In genomic region chr19:8567104-8567880, GRCm38 (mm10) we compare ENCODE assay signal across 9 mouse cellular contexts. TPM values are rescaled to one million over a fixed set of nuclear protein-coding genes. Genes with fewer than 3 reads are reported as not detected.
DNase-seq lines count a peak whose midpoint lies in the region; ATAC-seq lines count a peak whose summit lies in the region.
"Had no signal": no experiment of that assay in that cellular context is flagged by ENCODE, and none has a peak within 500 bp of the region (broad histone marks: within the 10 kb centered on the region; RNA-seq: fewer than 3 reads in every experiment).

No protein-coding gene starts in this region.

- no peaks in the 10 kb centered on the region for H3K27me3 ChIP-seq in midbrain, embryonic 10.5 days (ENCODE audit: low read depth, poor library complexity, severe bottlenecking)
- H3K27me3 ChIP-seq in midbrain, embryonic 16.5 days (ENCODE audit: control insufficient read depth, insufficient read depth, low read depth, low read length) = no peaks in the 10 kb centered on the region

- H3K4me1 ChIP-seq in midbrain, embryonic 10.5 days = peaks cover 20% of the 10 kb centered on the region
- H3K4me1 ChIP-seq in midbrain, embryonic 16.5 days (ENCODE audit: control insufficient read depth, insufficient read depth, low read length) = no peaks in the 10 kb centered on the region; the same call in 1 of the 2 replicates

- no peak overlapping the region for H3K9ac ChIP-seq in midbrain, embryonic 16.5 days (ENCODE audit: low read depth, low read length)

- DNase-seq in adrenal gland, postnatal 10 days = peak; percentile 46
- no peak for DNase-seq in adrenal gland, adult 18-20 months (ENCODE audit: low spot score in 2 of 2)
- DNase-seq in midbrain, embryonic 10.5 days (ENCODE audit: low spot score) = peak; percentile 37
- peak; percentile 70 for DNase-seq in embryo, embryonic 11 days
- DNase-seq in kidney, adult 18-20 months = peak; percentile 51

- H3K9me3 ChIP-seq in midbrain, embryonic 10.5 days (replicated peaks) = no peaks in the 10 kb centered on the region
- no peaks in the 10 kb centered on the region for H3K9me3 ChIP-seq in midbrain, embryonic 16.5 days (replicated peaks; ENCODE audit: control insufficient read depth, low read length, poor library complexity, severe bottlenecking)

- no peaks in the 10 kb centered on the region for H3K36me3 ChIP-seq in midbrain, embryonic 10.5 days
- no peaks in the 10 kb centered on the region for H3K36me3 ChIP-seq in midbrain, embryonic 16.5 days (ENCODE audit: control insufficient read depth, insufficient read depth, low read length)

- H3K4me3 ChIP-seq in midbrain, embryonic 10.5 days = no peak overlapping the region
- no peak overlapping the region for H3K4me3 ChIP-seq in midbrain, embryonic 16.5 days (ENCODE audit: low read depth, low read length)

- WGBS in midbrain, embryonic 10.5 days = 49% methylated on average over 13 of the region's 13 CpGs
- WGBS in midbrain, embryonic 16.5 days = 58% methylated on average over 13 of the region's 13 CpGs

- no peak overlapping the region for H3K4me2 ChIP-seq in midbrain, embryonic 16.5 days (ENCODE audit: low read length)

- ATAC-seq in midbrain, embryonic 16.5 days = no peak
- ATAC-seq in megakaryocyte-erythroid progenitor cell, adult 5-6 weeks (replicated peaks; ENCODE audit: low FRiP score, low TSS enrichment, poor library complexity, severe bottlenecking) = 0 out of 2 replicates have a peak, but pooled peaks have one; percentile 51
- ATAC-seq in activated CD4-positive, CD25-positive, alpha-beta regulatory T cell, adult 4 months = no peak

- H3K27ac ChIP-seq in midbrain, embryonic 10.5 days (replicated peaks) = 0 out of 2 replicates have a peak overlapping the region, but pooled peaks have one; percentile 7
- no peak overlapping the region for H3K27ac ChIP-seq in midbrain, embryonic 16.5 days (ENCODE audit: low read length)

RNA-seq across cellular contexts. Expression of gene Slc22a8, which starts 23.8 kb away (rescaled TPM):
- total RNA-seq in adrenal gland, postnatal 10 days (2021) = 1 to 10 TPM in 1 of 2 experiments, under 1 TPM in 1; 0.58 to 1.4 TPM
- under 1 TPM; 0.16 to 0.33 TPM for total RNA-seq in adrenal gland, adult 18-20 months (2021)
- 0.07 and 0.12 TPM in 2 replicates for polyA plus RNA-seq in midbrain, embryonic 10.5 days (2016; fragmentation: Nextera tagmentation; extraction: Ambion mirVana)
- polyA plus RNA-seq in midbrain, embryonic 16.5 days (2015; fragmentation: Nextera tagmentation; extraction: Ambion mirVana) = 11.7 and 13.6 TPM in 2 replicates
- not detected in 2 replicates for total RNA-seq in megakaryocyte-erythroid progenitor cell, adult 5-6 weeks (2014; fragmentation: Nextera tagmentation)
- not detected in 2 replicates for total RNA-seq in megakaryocyte-erythroid progenitor cell, adult 5-6 weeks (2017)
- under 1 TPM in 1 of 2 experiments, not detected in 1; 0.40 TPM for polyA plus RNA-seq in activated CD4-positive, CD25-positive, alpha-beta regulatory T cell, adult 4 months (2017; shearing (Covaris generic))

RNA-seq across cellular contexts. Expression of gene Slc22a6, which starts 50.5 kb away (rescaled TPM):
- not detected for total RNA-seq in adrenal gland, postnatal 10 days (2021)
- total RNA-seq in adrenal gland, adult 18-20 months (2021) = under 1 TPM in 1 of 2 experiments, not detected in 1; 0.17 TPM
- 0.06 and 0.47 TPM in 2 replicates for polyA plus RNA-seq in midbrain, embryonic 10.5 days (2016; fragmentation: Nextera tagmentation; extraction: Ambion mirVana)
- polyA plus RNA-seq in midbrain, embryonic 16.5 days (2015; fragmentation: Nextera tagmentation; extraction: Ambion mirVana) = 9.2 and 10.0 TPM in 2 replicates
- not detected in 2 replicates for total RNA-seq in megakaryocyte-erythroid progenitor cell, adult 5-6 weeks (2014; fragmentation: Nextera tagmentation)
- total RNA-seq in megakaryocyte-erythroid progenitor cell, adult 5-6 weeks (2017) = not detected in 2 replicates
- not detected for polyA plus RNA-seq in activated CD4-positive, CD25-positive, alpha-beta regulatory T cell, adult 4 months (2017; shearing (Covaris generic))
- polyA plus RNA-seq: gonadal fat pad, adult 2 months had no signal

Comparison
In these comparisons a context has a peak if more than half of its experiments do, and no peak if none do; other contexts are left out.
1. DNase-seq: peak in adrenal gland, postnatal 10 days (single experiment), midbrain, embryonic 10.5 days (single experiment), embryo, embryonic 11 days (single experiment) and kidney, adult 18-20 months (single experiment); none in adrenal gland, adult 18-20 months (0 of 2).